Mouse (Mus musculus) liver, postnatal 0 days (tissue): ENCODE data around the gene Chst10.

Experiments
- CTCF ChIP-seq: sonication (generic); IDR thresholded peaks from 2 replicates; pipeline ENCODE4 v1.5.1; 2016; ENCODE audit warnings: antibody characterized with exemption, low read depth
- EP300 ChIP-seq: IDR thresholded peaks from 2 replicates; pipeline ENCODE4 v1.6.1; 2016; ENCODE audit warnings: antibody characterized with exemption, low read depth, mild to moderate bottlenecking

GRCm38 (mm10) chr1:38930767-38931166 is 32.8 kb upstream of the Chst10 start:
- TF ChIP-seq CTCF (no peak), EP300 (no peak)
